Mouse (Mus musculus) bone marrow macrophage, adult 2 months (primary cell): ENCODE data around the gene 0610012G03Rik.

Source experiments
- CTCF ChIP-seq: IDR thresholded peaks from 2 replicates; pipeline ENCODE4 v1.5.1; 2012; ENCODE audit warnings: low read depth, mild to moderate bottlenecking, low read length, moderate library complexity
- POLR2A ChIP-seq: IDR thresholded peaks from 2 replicates; pipeline ENCODE4 v1.6.1; 2012; ENCODE audit warnings: mild to moderate bottlenecking, low read depth, low read length, borderline replicate concordance

DNA sequence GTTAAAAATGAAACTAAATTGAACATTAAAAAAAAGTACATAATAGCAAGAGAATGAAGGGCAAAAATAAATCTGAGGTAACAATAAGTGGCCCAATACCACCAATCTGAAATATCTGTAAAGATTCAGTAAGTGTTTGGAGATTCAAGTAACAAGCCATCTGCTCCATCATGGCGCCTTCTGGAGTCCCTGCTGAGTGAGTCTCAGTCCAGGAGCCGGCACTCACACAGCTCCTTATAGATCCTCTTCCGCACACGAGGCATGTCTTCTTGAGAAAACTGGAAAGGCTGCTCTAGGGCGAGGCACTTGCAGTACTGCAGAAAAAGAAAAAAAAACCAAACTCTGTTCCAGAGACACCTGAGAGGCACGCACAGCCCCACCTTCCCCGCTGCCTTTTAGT, 14.9 kb upstream of the 0610012G03Rik start:
- TF ChIP-seq POLR2A (no peak), CTCF (no peak)
